Mouse (Mus musculus) hindbrain, embryonic 12.5 days (tissue): Measurements from ENCODE around the gene Ncor2. TPM values are rescaled to one million over a fixed set of nuclear protein-coding genes. Genes with fewer than 3 reads are reported as not detected.

Source experiments
- ATAC-seq: fragments of 200-750 bp; cut with Nextera tagmentation; 2 replicates; pipeline ENCODE4 v1.8.0; 2017; ENCODE audit warnings: moderate TSS enrichment; ENCODE audit not compliant: low FRiP score
- H3K27ac ChIP-seq: fragments of 300-500 bp; sonication (generic); 2 replicates; pipeline ENCODE4 v1.5.1; 2016; ENCODE audit warnings: mild to moderate bottlenecking
- H3K27me3 ChIP-seq: fragments of 300-500 bp; sonication (generic); 2 replicates; pipeline ENCODE4 v1.6.1; 2016; ENCODE audit warnings: mild to moderate bottlenecking
- H3K36me3 ChIP-seq: fragments of 300-500 bp; sonication (generic); 2 replicates; pipeline ENCODE4 v1.6.1; 2016; ENCODE audit warnings: mild to moderate bottlenecking
- H3K4me1 ChIP-seq: fragments of 300-500 bp; sonication (generic); 2 replicates; pipeline ENCODE4 v1.6.1; 2016
- H3K4me2 ChIP-seq: fragments of 300-500 bp; sonication (generic); replicated peaks from 2 replicates; pipeline ENCODE4 v1.6.1; 2016; ENCODE audit warnings: mild to moderate bottlenecking
- H3K4me3 ChIP-seq: fragments of 300-500 bp; sonication (generic); 2 replicates; pipeline ENCODE4 v1.5.1; 2016; ENCODE audit warnings: mild to moderate bottlenecking
- H3K9ac ChIP-seq: fragments of 300-500 bp; sonication (generic); 2 replicates; pipeline ENCODE4 v1.6.1; 2016; ENCODE audit warnings: mild to moderate bottlenecking, moderate library complexity
- H3K9me3 ChIP-seq: fragments of 300-500 bp; sonication (generic); replicated peaks from 2 replicates; pipeline ENCODE4 v1.6.1; 2016; ENCODE audit warnings: mild to moderate bottlenecking
- WGBS: fragments of 180-500 bp; shearing (Covaris S2); methylation state at CpG from one replicate; pipeline ENCODE4 v1.1.7; 2016; 5-methylcytosine and 5-hydroxymethylcytosine counted together
- polyA plus RNA-seq: library from polyadenylated mRNA; unstranded; fragments of >200 nt; fragmentation: Nextera tagmentation; extraction: Ambion mirVana; gene quantifications from 2 replicates; pipeline ENCODE4 v1.2.1, GENCODE M21; 2016

The Ncor2 gene
- polyA plus RNA-seq, 1 experiment from 2014 or later, result 31.0 TPM

DNA sequence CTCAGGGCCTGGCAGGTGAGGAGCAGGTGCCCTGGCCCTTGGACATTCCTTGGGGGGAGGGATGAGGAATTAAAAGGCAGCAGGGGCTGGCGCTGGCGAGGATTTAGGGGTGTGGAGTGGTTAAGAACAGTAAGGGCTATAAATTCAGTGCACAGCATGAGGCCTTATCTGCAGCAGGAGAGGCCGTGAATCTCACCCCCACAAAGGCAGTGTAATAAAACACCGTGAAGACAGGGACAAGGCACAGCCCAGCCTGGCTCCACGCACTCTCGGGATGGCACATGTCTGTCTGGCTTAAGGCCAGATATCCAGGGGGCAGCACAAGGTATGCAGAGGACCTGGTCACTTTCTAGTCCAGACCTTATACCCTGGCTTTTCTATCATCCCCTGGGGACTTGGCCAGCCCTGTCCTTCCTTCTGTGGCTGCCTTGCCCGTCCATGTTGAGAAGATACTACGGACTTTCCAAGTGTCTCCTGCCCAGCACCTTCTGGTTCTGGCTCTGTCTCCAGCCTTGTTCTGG is 93.9 kb downstream of the Ncor2 start:
- Histone ChIP-seq H3K9me3 (peaks cover 5% of the 10 kb centered on the region), H3K4me3 (no peak overlapping the region), H3K9ac (no peak overlapping the region), H3K27ac (no peak overlapping the region), H3K4me2 (no peak overlapping the region), H3K4me1 (peaks cover 16% of the 10 kb centered on the region), H3K36me3 (peaks cover 93% of the 10 kb centered on the region), H3K27me3 (no peaks in the 10 kb centered on the region)
- WGBS, result 70% methylated on average over 8 of the region's 8 CpGs
- ATAC-seq, result no peak

DNA sequence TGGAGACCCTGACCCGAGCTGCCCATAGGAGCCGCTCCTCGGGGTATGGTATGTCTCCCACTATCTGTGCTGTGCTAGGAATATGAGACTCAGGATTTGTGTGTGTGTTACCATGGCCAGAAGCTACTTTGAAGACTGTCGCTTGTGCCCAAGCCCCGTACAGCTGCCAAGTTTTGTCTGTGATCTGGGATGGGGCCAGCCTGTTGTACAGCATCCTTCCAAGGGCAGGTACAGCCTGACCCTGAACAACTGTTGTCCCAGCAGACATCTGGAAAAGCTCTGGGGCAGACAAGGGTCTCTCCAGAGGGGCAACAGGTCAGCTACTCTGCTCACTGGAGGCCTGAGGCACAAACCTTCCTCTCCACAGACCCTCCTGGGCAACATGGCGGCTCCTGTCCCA is 95.3 kb downstream of the Ncor2 start:
- Histone ChIP-seq H3K9ac (no peak overlapping the region), H3K27ac (no peak overlapping the region)
- 91% methylated on average over 6 of the region's 6 CpGs for WGBS

DNA sequence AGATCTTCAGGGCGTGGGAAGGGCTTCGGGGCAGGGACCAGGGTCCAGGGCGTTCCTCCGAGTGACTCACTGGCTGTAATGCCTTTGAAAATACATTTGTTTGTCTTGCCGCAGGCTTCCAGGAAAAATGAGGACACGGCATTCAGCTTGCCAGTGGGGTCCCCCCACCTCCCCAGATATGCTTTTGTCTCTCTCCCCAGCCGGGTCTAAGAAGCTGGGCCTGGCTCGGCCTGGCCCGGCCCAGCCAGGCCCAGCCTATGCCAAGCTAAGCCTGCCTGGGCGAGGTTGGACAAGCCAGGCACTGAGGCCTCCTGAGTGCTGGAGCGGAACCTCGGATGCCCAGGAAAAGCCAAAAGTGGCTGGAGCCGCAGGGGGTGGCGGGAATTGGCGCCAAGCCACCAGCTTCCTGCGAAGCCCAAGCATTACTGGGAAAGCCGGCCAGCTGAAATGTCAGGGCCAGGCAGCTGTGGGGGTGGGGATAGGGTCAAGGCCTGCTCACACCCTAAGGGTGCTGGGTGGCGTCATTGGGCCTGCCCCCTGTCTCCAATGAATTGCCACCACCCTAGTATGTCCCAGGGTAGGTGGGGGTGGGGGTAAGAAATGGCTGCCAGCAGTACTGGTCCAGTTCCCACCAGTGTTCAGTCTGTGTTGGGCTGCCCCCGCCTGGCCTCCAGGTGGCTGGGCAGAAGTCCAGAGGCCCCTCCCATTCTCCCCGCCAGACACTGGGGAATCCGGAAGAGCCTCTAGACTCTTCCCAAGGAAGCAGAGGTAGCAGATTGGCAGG is 97.5 kb downstream of the Ncor2 start:
- H3K4me2 ChIP-seq, result no peak overlapping the region
- no peaks in the 10 kb centered on the region for H3K9me3 ChIP-seq
- peaks cover 96% of the 10 kb centered on the region for H3K36me3 ChIP-seq
- no peaks in the 10 kb centered on the region for H3K27me3 ChIP-seq
- 63% methylated on average over 21 of the region's 21 CpGs for WGBS
- H3K27ac ChIP-seq, result peak overlapping the region; percentile 64
- no peak overlapping the region for H3K4me3 ChIP-seq
- peak; percentile 41 for ATAC-seq
- peaks cover 16% of the 10 kb centered on the region for H3K4me1 ChIP-seq
- no peak overlapping the region for H3K9ac ChIP-seq

More for the DNA sequence above, 95.3 kb downstream of the Ncor2 start:
- H3K36me3 ChIP-seq, result peaks cover 93% of the 10 kb centered on the region
- no peak overlapping the region for H3K4me2 ChIP-seq
- no peaks in the 10 kb centered on the region for H3K27me3 ChIP-seq
- H3K4me3 ChIP-seq, result no peak overlapping the region
- H3K4me1 ChIP-seq, result peaks cover 16% of the 10 kb centered on the region
- ATAC-seq, result no peak
- no peaks in the 10 kb centered on the region for H3K9me3 ChIP-seq

DNA sequence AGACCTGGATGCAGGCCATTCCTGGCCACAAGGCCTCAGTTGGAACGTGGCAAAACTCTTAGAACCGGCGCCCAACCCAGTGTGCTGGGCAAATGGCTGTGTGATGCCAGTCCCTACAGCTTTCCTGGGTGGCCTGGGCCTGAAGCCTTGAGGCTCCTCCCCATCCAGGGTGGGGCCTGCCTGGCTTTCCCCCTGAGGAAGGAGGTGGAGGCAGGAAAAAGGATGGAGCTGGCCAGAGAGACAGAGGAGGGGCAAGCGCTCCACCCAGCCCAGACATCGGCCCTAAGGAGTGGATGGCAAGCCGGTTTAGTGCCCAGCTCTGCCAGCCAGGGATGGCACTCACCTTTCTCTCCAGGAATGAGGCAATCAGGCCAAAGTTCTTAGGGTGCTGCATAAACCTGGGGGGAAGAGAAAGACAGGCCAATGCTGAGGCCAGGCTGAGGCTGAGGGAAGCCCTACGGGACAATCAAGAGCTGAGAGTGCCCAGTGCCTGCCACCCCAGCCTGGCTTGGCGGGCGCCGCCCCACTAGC is 98.2 kb downstream of the Ncor2 start:
- peak; percentile 24; the same call in 1 of the 2 replicates for ATAC-seq
- Histone ChIP-seq H3K4me1 (peaks cover 16% of the 10 kb centered on the region), H3K4me2 (no peak overlapping the region), H3K36me3 (peaks cover 94% of the 10 kb centered on the region), H3K9me3 (no peaks in the 10 kb centered on the region), H3K27ac (peak overlapping the region; percentile 64), H3K27me3 (no peaks in the 10 kb centered on the region), H3K9ac (no peak overlapping the region; the same call in 1 of the 2 replicates), H3K4me3 (no peak overlapping the region)
- 88% methylated on average over 10 of the region's 10 CpGs for WGBS

DNA sequence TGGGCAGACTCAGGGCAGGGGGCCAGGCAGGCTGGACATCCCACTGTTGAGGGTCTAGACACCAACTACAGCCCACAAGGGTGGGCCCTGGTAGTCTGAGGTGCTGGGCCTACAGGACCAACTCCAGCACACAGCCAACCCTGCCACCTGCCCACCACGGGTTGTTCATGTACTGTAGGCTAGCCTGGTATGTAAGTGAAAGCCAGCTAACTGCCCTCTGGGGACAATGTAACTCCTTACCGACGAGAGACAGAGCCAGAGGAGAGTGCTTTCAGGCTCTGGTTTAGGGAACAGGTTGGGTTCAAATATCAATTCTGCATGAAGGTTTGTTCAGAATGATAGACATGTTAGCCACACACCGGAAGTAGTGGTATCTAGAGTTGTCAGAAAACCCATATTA is 98.7 kb downstream of the Ncor2 start:
- no peak overlapping the region for H3K27ac ChIP-seq
- no peak overlapping the region for H3K4me2 ChIP-seq
- 86% methylated on average over 4 of the region's 4 CpGs for WGBS
- no peaks in the 10 kb centered on the region for H3K27me3 ChIP-seq
- H3K4me1 ChIP-seq, result peaks cover 16% of the 10 kb centered on the region
- H3K36me3 ChIP-seq, result peaks cover 91% of the 10 kb centered on the region
- H3K4me3 ChIP-seq, result no peak overlapping the region
- H3K9me3 ChIP-seq, result no peaks in the 10 kb centered on the region
- ATAC-seq, result no peak
- no peak overlapping the region for H3K9ac ChIP-seq

DNA sequence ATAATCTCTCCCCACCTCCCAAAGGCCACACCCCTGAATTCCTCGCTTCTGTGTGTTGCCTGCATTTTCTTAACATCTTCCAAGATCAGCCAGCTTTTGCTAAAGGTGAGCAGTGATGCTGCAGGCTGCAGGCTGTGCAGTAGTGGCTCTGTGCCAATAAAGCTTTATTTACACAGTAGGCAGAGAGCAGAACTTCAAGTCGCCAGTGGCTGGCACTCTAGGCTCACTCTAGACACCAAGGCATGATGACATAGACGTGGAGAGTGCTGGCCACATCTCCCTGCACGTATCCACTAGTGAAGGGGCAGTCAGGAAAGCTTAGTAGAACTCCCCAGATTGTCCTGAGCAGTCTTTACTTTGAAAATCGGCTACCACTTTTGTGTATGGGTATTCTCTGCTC is 100.8 kb downstream of the Ncor2 start:
- WGBS, result 87% methylated on average over 5 of the region's 5 CpGs
- no peak overlapping the region for H3K27ac ChIP-seq
- H3K36me3 ChIP-seq, result peaks cover 79% of the 10 kb centered on the region
- no peak overlapping the region for H3K4me2 ChIP-seq
- no peaks in the 10 kb centered on the region for H3K9me3 ChIP-seq
- no peak overlapping the region for H3K4me3 ChIP-seq
- H3K9ac ChIP-seq, result no peak overlapping the region
- no peaks in the 10 kb centered on the region for H3K27me3 ChIP-seq
- ATAC-seq, result no peak
- peaks cover 21% of the 10 kb centered on the region for H3K4me1 ChIP-seq

DNA sequence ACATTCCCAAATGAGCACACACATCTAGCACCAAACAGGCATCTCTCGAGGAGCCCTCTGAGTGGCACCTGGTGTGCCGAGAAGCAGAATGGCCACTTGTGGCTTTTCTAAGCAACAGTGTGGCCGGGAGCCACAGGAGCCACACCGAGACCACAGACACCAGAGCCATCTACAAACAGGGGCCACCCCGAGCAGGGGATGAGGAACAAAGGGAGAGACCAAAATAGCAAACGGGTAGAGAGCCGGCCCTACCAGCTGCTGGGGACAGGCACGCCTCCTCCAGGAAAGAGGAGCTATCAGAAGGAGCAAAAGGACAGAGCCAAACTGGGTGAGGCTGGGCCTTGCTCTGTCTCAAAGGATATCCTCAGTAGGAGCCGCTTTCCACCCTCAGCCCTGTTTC is 102.8 kb downstream of the Ncor2 start:
- Histone ChIP-seq H3K9me3 (no peaks in the 10 kb centered on the region), H3K27me3 (no peaks in the 10 kb centered on the region), H3K9ac (no peak overlapping the region), H3K4me3 (no peak overlapping the region), H3K4me2 (no peak overlapping the region), H3K27ac (no peak overlapping the region), H3K36me3 (peaks cover 62% of the 10 kb centered on the region), H3K4me1 (peaks cover 10% of the 10 kb centered on the region)
- 79% methylated on average over 9 of the region's 9 CpGs for WGBS
- ATAC-seq, result no peak

DNA sequence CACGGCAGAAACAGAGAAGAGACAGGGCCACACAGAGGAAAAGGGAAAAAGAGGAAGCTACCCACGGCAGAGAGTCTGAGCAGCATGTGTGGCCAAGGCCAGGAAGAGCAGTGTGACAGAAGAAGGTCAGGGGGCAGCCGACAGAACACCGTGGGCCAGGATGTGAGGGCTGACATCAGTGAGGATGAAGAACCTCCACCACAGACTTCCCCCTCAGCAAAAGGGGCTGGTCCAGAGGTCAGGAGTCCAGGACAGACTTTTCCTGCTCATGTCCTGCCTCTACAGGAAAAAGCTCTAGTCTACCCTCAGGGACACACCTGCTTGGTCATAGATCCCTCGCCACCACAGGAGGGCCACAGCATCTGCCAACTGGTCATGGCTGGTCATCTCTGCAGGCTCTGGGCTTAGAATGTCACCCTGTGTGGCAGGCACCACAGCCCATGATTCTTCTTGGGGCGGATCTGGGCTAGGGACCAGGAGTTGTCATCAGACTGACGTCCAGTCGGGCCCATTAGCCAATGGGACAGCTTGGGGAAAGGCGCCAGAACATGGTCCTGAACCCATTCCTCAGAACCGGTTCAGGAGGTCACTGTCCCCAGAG is 104.3 kb downstream of the Ncor2 start:
- Histone ChIP-seq H3K27me3 (no peaks in the 10 kb centered on the region), H3K4me1 (peaks cover 15% of the 10 kb centered on the region), H3K9ac (no peak overlapping the region), H3K27ac (0 out of 2 replicates have a peak overlapping the region, but pooled peaks have one; percentile 46), H3K9me3 (no peaks in the 10 kb centered on the region), H3K4me3 (no peak overlapping the region), H3K4me2 (no peak overlapping the region), H3K36me3 (peaks cover 47% of the 10 kb centered on the region)
- WGBS, result 87% methylated on average over 10 of the region's 10 CpGs
- ATAC-seq, result no peak

DNA sequence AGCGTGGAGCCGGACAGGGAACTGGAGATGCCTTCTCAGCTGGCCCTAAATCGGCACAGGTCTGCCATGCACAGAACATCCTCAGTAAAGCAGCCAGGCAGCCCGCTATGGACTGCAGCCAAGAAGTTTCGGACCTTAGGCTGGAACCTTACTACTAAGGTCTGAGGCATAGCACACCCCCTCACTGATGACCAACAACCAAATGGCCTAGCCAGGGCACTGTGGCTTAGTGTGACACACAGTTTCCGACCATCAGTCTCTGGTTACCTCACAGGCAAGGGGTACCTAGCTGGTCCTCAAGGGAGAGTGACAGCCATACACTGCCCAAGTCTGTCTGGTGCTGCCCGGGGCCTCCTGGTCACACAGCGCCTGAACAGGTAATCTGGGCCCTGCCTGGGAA is 105.1 kb downstream of the Ncor2 start:
- peaks cover 23% of the 10 kb centered on the region for H3K4me1 ChIP-seq
- peaks cover 41% of the 10 kb centered on the region for H3K36me3 ChIP-seq
- no peaks in the 10 kb centered on the region for H3K9me3 ChIP-seq
- no peak for ATAC-seq
- no peaks in the 10 kb centered on the region for H3K27me3 ChIP-seq
- no peak overlapping the region for H3K9ac ChIP-seq
- H3K27ac ChIP-seq, result no peak overlapping the region
- H3K4me3 ChIP-seq, result no peak overlapping the region
- no peak overlapping the region for H3K4me2 ChIP-seq
- WGBS, result 90% methylated on average over 8 of the region's 8 CpGs

DNA sequence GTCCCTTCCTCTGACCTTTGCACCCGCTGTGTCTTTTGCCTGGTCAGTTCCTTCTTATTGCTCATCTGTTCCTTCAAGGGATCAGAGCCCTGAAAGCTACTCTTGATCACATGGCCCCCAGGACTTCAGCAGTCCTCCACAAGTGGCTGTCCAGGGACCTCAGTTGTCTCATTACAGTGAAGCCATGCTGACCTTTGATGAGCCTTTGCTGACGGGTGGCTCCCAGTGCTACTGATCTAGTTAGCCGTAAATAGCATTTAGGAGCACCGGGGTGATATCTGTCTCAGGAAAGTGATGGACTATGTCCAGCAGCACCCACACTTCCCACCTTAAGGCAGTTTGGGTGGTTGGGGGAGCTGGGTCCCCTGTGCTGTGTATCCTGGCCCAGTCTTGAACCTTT is 105.7 kb downstream of the Ncor2 start:
- ATAC-seq, result no peak
- peaks cover 29% of the 10 kb centered on the region for H3K4me1 ChIP-seq
- no peak overlapping the region for H3K9ac ChIP-seq
- no peaks in the 10 kb centered on the region for H3K9me3 ChIP-seq
- no peak overlapping the region for H3K4me2 ChIP-seq
- peaks cover 39% of the 10 kb centered on the region for H3K36me3 ChIP-seq
- H3K4me3 ChIP-seq, result no peak overlapping the region
- no peak overlapping the region for H3K27ac ChIP-seq
- WGBS, result 88% methylated on average over 4 of the region's 4 CpGs
- H3K27me3 ChIP-seq, result no peaks in the 10 kb centered on the region

DNA sequence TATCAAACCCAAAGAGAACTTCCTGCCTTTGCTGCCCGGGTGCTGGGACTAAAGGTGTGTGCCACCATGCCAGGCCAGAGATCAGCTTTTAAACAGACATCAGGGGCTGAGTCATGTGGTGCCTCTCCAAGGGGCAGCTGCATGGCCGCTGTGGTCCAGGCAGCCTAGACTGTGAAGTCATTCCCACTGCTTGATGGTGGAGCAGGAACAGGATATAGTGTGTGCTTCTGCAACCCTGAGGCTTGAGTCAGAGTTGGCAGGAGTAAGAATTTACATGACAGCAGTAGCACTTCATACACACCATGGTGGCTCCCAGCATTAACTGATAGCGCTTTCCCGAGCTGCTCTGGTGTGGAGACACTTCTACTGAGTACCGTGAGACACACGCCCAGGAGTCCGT is 106.6 kb downstream of the Ncor2 start:
- H3K4me3 ChIP-seq, result no peak overlapping the region
- 91% methylated on average over 7 of the region's 7 CpGs for WGBS
- no peak for ATAC-seq
- H3K4me1 ChIP-seq, result peaks cover 38% of the 10 kb centered on the region
- no peaks in the 10 kb centered on the region for H3K27me3 ChIP-seq
- H3K27ac ChIP-seq, result no peak overlapping the region
- H3K9ac ChIP-seq, result no peak overlapping the region
- no peak overlapping the region for H3K4me2 ChIP-seq
- H3K36me3 ChIP-seq, result peaks cover 39% of the 10 kb centered on the region
- no peaks in the 10 kb centered on the region for H3K9me3 ChIP-seq

DNA sequence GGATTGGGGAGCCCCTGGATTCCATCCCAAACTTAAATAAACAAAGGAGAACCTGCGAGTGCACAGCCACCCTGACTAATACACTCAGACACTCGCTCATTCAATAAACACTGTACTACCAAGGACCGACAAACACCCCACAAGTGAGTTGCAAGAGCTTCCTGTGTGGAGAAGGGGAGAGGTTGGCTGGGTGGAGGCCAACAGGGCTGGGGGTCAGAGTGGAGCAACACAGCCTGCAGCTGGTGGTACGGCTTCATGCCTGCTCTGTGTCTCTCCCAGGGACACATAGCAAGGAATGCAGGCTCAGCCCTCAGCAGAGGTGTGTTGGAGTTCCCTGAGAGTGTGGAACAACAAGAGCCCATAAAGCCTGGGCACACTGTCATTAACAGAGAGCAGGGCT is 107.1 kb downstream of the Ncor2 start:
- WGBS, result 84% methylated on average over 4 of the region's 4 CpGs
- Histone ChIP-seq H3K36me3 (peaks cover 39% of the 10 kb centered on the region), H3K4me3 (no peak overlapping the region), H3K27me3 (no peaks in the 10 kb centered on the region), H3K9me3 (no peaks in the 10 kb centered on the region), H3K9ac (no peak overlapping the region), H3K27ac (no peak overlapping the region), H3K4me1 (peaks cover 38% of the 10 kb centered on the region), H3K4me2 (no peak overlapping the region)
- ATAC-seq, result no peak
